Mouse (Mus musculus): Measurements from ENCODE around the gene Cers5. TPM values are rescaled to one million over a fixed set of nuclear protein-coding genes. Genes with fewer than 3 reads are reported as not detected.

The Cers5 gene
- polyA plus RNA-seq, 1 experiment from 2014 or later, result 95.2 TPM

- no peak for ATAC-seq
- 86% methylated on average over 3 of the region's 3 CpGs for WGBS
Measured at GRCm38 (mm10) chr15:99796066-99796465, 23.4 kb upstream of the Cers5 start.

GRCm38 (mm10) chr15:99792221-99792815 is 19.6 kb upstream of the Cers5 start:
- Histone ChIP-seq H3K4me3 (ENCODE audit: low read length) (no peak overlapping the region), H3K4me1 (ENCODE audit: control insufficient read depth, insufficient read depth, low read depth, low read length) (peaks cover 6% of the 10 kb centered on the region), H3K27ac (ENCODE audit: low read depth, low read length) (no peak overlapping the region), H3K4me2 (ENCODE audit: low read length) (no peak overlapping the region), H3K27me3 (replicated peaks; ENCODE audit: control insufficient read depth, insufficient read depth, low read length) (no peaks in the 10 kb centered on the region), H3K9me3 (ENCODE audit: control insufficient read depth, low read length) (no peaks in the 10 kb centered on the region), H3K9ac (ENCODE audit: low read depth, low read length) (no peak overlapping the region), H3K36me3 (ENCODE audit: control insufficient read depth, insufficient read depth, low read length) (0 out of 2 replicates have a peak, but pooled peaks cover 2% of the 10 kb centered on the region)
- 97% methylated on average over 16 of the region's 16 CpGs for WGBS
- ATAC-seq, result no peak

More at GRCm38 (mm10) chr15:99796066-99796465, 23.4 kb upstream of the Cers5 start:
- no peak overlapping the region for H3K4me2 ChIP-seq (ENCODE audit: low read length)
- H3K9me3 ChIP-seq (ENCODE audit: control insufficient read depth, low read length), result no peaks in the 10 kb centered on the region
- H3K9ac ChIP-seq (ENCODE audit: low read depth, low read length), result no peak overlapping the region
- no peak overlapping the region for H3K4me3 ChIP-seq (ENCODE audit: low read length)
- H3K36me3 ChIP-seq (ENCODE audit: control insufficient read depth, insufficient read depth, low read length), result 0 out of 2 replicates have a peak, but pooled peaks cover 2% of the 10 kb centered on the region
- no peaks in the 10 kb centered on the region for H3K27me3 ChIP-seq (replicated peaks; ENCODE audit: control insufficient read depth, insufficient read depth, low read length)
- peaks cover 4% of the 10 kb centered on the region; the same call in 1 of the 2 replicates for H3K4me1 ChIP-seq (ENCODE audit: control insufficient read depth, insufficient read depth, low read depth, low read length)
- H3K27ac ChIP-seq (ENCODE audit: low read depth, low read length), result no peak overlapping the region

- 90% methylated on average over 3 of the region's 3 CpGs for WGBS
- no peak overlapping the region for H3K4me3 ChIP-seq (ENCODE audit: low read length)
- no peak overlapping the region for H3K4me2 ChIP-seq (ENCODE audit: low read length)
- ATAC-seq, result no peak
- H3K36me3 ChIP-seq (ENCODE audit: control insufficient read depth, insufficient read depth, low read length), result 0 out of 2 replicates have a peak, but pooled peaks cover 2% of the 10 kb centered on the region
- H3K9me3 ChIP-seq (ENCODE audit: control insufficient read depth, low read length), result no peaks in the 10 kb centered on the region
- no peaks in the 10 kb centered on the region for H3K27me3 ChIP-seq (replicated peaks; ENCODE audit: control insufficient read depth, insufficient read depth, low read length)
- H3K9ac ChIP-seq (ENCODE audit: low read depth, low read length), result no peak overlapping the region
- no peak overlapping the region for H3K27ac ChIP-seq (ENCODE audit: low read depth, low read length)
- H3K4me1 ChIP-seq (ENCODE audit: control insufficient read depth, insufficient read depth, low read depth, low read length), result peaks cover 3% of the 10 kb centered on the region
Measured at GRCm38 (mm10) chr15:99791003-99791402, 18.3 kb upstream of the Cers5 start.

- H3K36me3 ChIP-seq (ENCODE audit: control insufficient read depth, insufficient read depth, low read length), result 0 out of 2 replicates have a peak, but pooled peaks cover 2% of the 10 kb centered on the region
- H3K9me3 ChIP-seq (ENCODE audit: control insufficient read depth, low read length), result no peaks in the 10 kb centered on the region
- no peak overlapping the region for H3K4me2 ChIP-seq (ENCODE audit: low read length)
- H3K9ac ChIP-seq (ENCODE audit: low read depth, low read length), result no peak overlapping the region
- no peak overlapping the region for H3K4me3 ChIP-seq (ENCODE audit: low read length)
- 96% methylated on average over 6 of the region's 6 CpGs for WGBS
- no peak overlapping the region for H3K27ac ChIP-seq (ENCODE audit: low read depth, low read length)
- H3K4me1 ChIP-seq (ENCODE audit: control insufficient read depth, insufficient read depth, low read depth, low read length), result peaks cover 3% of the 10 kb centered on the region
- no peaks in the 10 kb centered on the region for H3K27me3 ChIP-seq (replicated peaks; ENCODE audit: control insufficient read depth, insufficient read depth, low read length)
- ATAC-seq, result no peak
Measured at GRCm38 (mm10) chr15:99790464-99790863, 17.8 kb upstream of the Cers5 start.

GRCm38 (mm10) chr15:99787625-99788120 is 15.0 kb upstream of the Cers5 start:
- peak; percentile 73 for ATAC-seq
- H3K4me2 ChIP-seq (ENCODE audit: low read length), result peak overlapping the region; percentile 24; the same call in 1 of the 2 replicates
- H3K27me3 ChIP-seq (replicated peaks; ENCODE audit: control insufficient read depth, insufficient read depth, low read length), result no peaks in the 10 kb centered on the region
- H3K9ac ChIP-seq (ENCODE audit: low read depth, low read length), result no peak overlapping the region
- peaks cover 3% of the 10 kb centered on the region for H3K4me1 ChIP-seq (ENCODE audit: control insufficient read depth, insufficient read depth, low read depth, low read length)
- H3K4me3 ChIP-seq (ENCODE audit: low read length), result no peak overlapping the region
- peak overlapping the region; percentile 13 for H3K27ac ChIP-seq (ENCODE audit: low read depth, low read length)
- H3K36me3 ChIP-seq (ENCODE audit: control insufficient read depth, insufficient read depth, low read length), result 0 out of 2 replicates have a peak, but pooled peaks cover 2% of the 10 kb centered on the region
- 46% methylated on average over 9 of the region's 9 CpGs for WGBS
- H3K9me3 ChIP-seq (ENCODE audit: control insufficient read depth, low read length), result no peaks in the 10 kb centered on the region

GRCm38 (mm10) chr15:99778677-99779335 is 6.1 kb upstream of the Cers5 start:
- Histone ChIP-seq H3K4me3 (ENCODE audit: low read length) (no peak overlapping the region), H3K27ac (ENCODE audit: low read depth, low read length) (no peak overlapping the region), H3K9me3 (ENCODE audit: control insufficient read depth, low read length) (no peaks in the 10 kb centered on the region), H3K9ac (ENCODE audit: low read depth, low read length) (no peak overlapping the region; the same call in 1 of the 2 replicates), H3K4me1 (ENCODE audit: control insufficient read depth, insufficient read depth, low read depth, low read length) (no peaks in the 10 kb centered on the region), H3K36me3 (ENCODE audit: control insufficient read depth, insufficient read depth, low read length) (peaks cover 9% of the 10 kb centered on the region; the same call in 1 of the 2 replicates), H3K4me2 (ENCODE audit: low read length) (no peak overlapping the region), H3K27me3 (replicated peaks; ENCODE audit: control insufficient read depth, insufficient read depth, low read length) (no peaks in the 10 kb centered on the region)
- 90% methylated on average over 16 of the region's 16 CpGs for WGBS
- ATAC-seq, result no peak

GRCm38 (mm10) chr15:99778148-99778547 is 5.5 kb upstream of the Cers5 start:
- Histone ChIP-seq H3K27me3 (replicated peaks; ENCODE audit: control insufficient read depth, insufficient read depth, low read length) (no peaks in the 10 kb centered on the region), H3K27ac (ENCODE audit: low read depth, low read length) (no peak overlapping the region), H3K9me3 (ENCODE audit: control insufficient read depth, low read length) (no peaks in the 10 kb centered on the region), H3K4me1 (ENCODE audit: control insufficient read depth, insufficient read depth, low read depth, low read length) (no peaks in the 10 kb centered on the region), H3K4me3 (ENCODE audit: low read length) (no peak overlapping the region), H3K4me2 (ENCODE audit: low read length) (no peak overlapping the region), H3K36me3 (ENCODE audit: control insufficient read depth, insufficient read depth, low read length) (peaks cover 9% of the 10 kb centered on the region; the same call in 1 of the 2 replicates), H3K9ac (ENCODE audit: low read depth, low read length) (no peak overlapping the region)
- 24% methylated on average over 7 of the region's 7 CpGs for WGBS
- no peak for ATAC-seq

GRCm38 (mm10) chr15:99772925-99773324 is 240 bp upstream of the Cers5 start:
- ATAC-seq, result no peak
- H3K4me1 ChIP-seq (ENCODE audit: control insufficient read depth, insufficient read depth, low read depth, low read length), result peaks cover 11% of the 10 kb centered on the region
- H3K4me3 ChIP-seq (ENCODE audit: low read length), result peak overlapping the region; percentile 87; the same call in 1 of the 2 replicates
- WGBS, result 32% methylated on average over 3 of the region's 3 CpGs
- no peaks in the 10 kb centered on the region for H3K36me3 ChIP-seq (ENCODE audit: control insufficient read depth, insufficient read depth, low read length)
- no peak overlapping the region for H3K9ac ChIP-seq (ENCODE audit: low read depth, low read length)
- no peaks in the 10 kb centered on the region for H3K27me3 ChIP-seq (replicated peaks; ENCODE audit: control insufficient read depth, insufficient read depth, low read length)
- H3K4me2 ChIP-seq (ENCODE audit: low read length), result peak overlapping the region; percentile 60
- no peaks in the 10 kb centered on the region for H3K9me3 ChIP-seq (ENCODE audit: control insufficient read depth, low read length)
- peak overlapping the region; percentile 94; the same call in 1 of the 2 replicates for H3K27ac ChIP-seq (ENCODE audit: low read depth, low read length)

GRCm38 (mm10) chr15:99772277-99772880 is 306 bp downstream of the Cers5 start:
- H3K9ac ChIP-seq (ENCODE audit: low read depth, low read length), result peak overlapping the region; percentile 97
- H3K27me3 ChIP-seq (replicated peaks; ENCODE audit: control insufficient read depth, insufficient read depth, low read length), result no peaks in the 10 kb centered on the region
- H3K4me1 ChIP-seq (ENCODE audit: control insufficient read depth, insufficient read depth, low read depth, low read length), result peaks cover 11% of the 10 kb centered on the region
- H3K4me3 ChIP-seq (ENCODE audit: low read length), result peak overlapping the region; percentile 87
- peak overlapping the region; percentile 60 for H3K4me2 ChIP-seq (ENCODE audit: low read length)
- H3K27ac ChIP-seq (ENCODE audit: low read depth, low read length), result peak overlapping the region; percentile 94
- peak; percentile 92 for ATAC-seq
- no peaks in the 10 kb centered on the region for H3K9me3 ChIP-seq (ENCODE audit: control insufficient read depth, low read length)
- under 1% methylated on average over 37 of the region's 41 CpGs for WGBS
- no peaks in the 10 kb centered on the region for H3K36me3 ChIP-seq (ENCODE audit: control insufficient read depth, insufficient read depth, low read length)
